1 mouse cellular context compared by ENCODE assay signal in the genomic region with DNA sequence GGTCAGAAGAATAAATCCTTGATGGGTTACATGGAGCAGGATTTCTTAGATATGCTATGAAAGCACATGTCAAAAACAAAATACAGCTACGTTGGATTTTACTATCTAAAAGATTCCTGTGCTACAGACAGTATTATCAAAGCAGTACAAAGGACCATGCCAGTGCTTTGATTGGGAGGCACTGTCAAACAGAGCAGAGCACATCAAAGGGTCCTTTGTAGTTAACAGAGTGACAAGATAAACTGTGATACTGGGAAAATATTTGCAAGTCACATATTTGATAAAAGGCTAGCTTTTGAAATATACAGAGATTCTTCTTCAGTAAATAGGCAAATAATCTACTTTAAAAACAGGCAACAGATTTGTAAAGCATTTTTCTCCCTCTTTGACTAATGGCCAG.
A peak's percentile ranks its signal among the peaks of the same experiment; 100 is the strongest.
TF ChIP-seq lines count a peak whose summit lies in the region.

No protein-coding gene starts in this region.

TF ChIP-seq in MEL, 35 proteins besides CTCF, POLR2A, EP300 and RAD21:
- peak; percentile 43; the same call in 1 of the 2 replicates for TF ChIP-seq RCOR1 (IDR thresholded peaks at IDR 0.05; ENCODE audit: low read depth, low read length)
- TF ChIP-seq SMC3 (IDR thresholded peaks at IDR 0.05; ENCODE audit: low read depth, low read length) = no peak
